ENCODE assay signal across 15 mouse cellular contexts in the genomic region with DNA sequence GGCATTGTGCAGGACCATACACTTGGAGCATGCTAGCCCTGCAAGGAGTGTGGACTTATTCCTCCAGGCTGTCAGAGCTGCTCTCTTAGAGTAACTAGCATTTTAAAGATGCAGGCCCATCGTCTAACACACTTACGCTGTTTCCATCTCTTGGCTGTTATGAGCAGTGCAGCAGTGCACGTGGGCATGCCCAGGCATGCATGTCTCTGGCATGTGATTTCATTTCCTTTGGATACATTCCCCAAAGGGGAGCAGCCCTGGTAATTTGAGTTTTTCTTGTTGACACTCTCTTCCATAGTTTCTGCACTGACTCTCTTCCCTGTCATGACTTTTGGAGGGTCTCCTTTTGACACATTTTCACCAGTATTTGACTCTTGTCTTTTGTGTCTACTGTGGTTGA. TPM values are rescaled to one million over a fixed set of nuclear protein-coding genes. Genes with fewer than 3 reads are reported as not detected.
DNase-seq lines count a peak whose midpoint lies in the region; ATAC-seq lines count a peak whose summit lies in the region.
"Had no signal": no experiment of that assay in that cellular context is flagged by ENCODE, and none has a peak within 500 bp of the region (broad histone marks: within the 10 kb centered on the region; RNA-seq: fewer than 3 reads in every experiment).

No protein-coding gene starts in this region.

- peak; percentile 44 for ATAC-seq in forebrain, embryonic 16.5 days
- ATAC-seq: CD4-positive, CD25-positive, alpha-beta regulatory T cell, adult 4 months had no signal

- DNase-seq in kidney, adult 18-20 months, result peak; percentile 7
- DNase-seq in kidney, postnatal 4 days, result no peak
- DNase-seq in 416B (ENCODE audit: low read depth) (peak; percentile 16), NIH3T3 (ENCODE audit: low read depth) (peak; percentile 17)
- DNase-seq in spleen, postnatal 10 days (ENCODE audit: low spot score in 2 of 2), result no peak
- DNase-seq in layer of hippocampus, adult 18-20 months (ENCODE audit: low spot score in 2 of 2), result no peak
- DNase-seq: adrenal gland, postnatal 10 days; cerebellum, postnatal 25 days; gastrocnemius, postnatal 14 days; right cerebral cortex, postnatal 14 days had no signal

- H3K4me3 ChIP-seq in forebrain, embryonic 16.5 days (replicated peaks; ENCODE audit: low read length), result no peak overlapping the region
- H3K4me3 ChIP-seq: heart, embryonic 15.5 days had no signal

- H3K36me3 ChIP-seq in forebrain, embryonic 16.5 days (ENCODE audit: control insufficient read depth, insufficient read depth), result no peaks in the 10 kb centered on the region
- H3K36me3 ChIP-seq: heart, embryonic 15.5 days had no signal

- no peak overlapping the region for H3K9ac ChIP-seq in forebrain, embryonic 16.5 days (replicated peaks; ENCODE audit: low read depth, low read length)
- H3K9ac ChIP-seq: heart, embryonic 15.5 days; hindbrain, embryonic 14.5 days; liver, embryonic 14.5 days had no signal

- H3K4me1 ChIP-seq in forebrain, embryonic 16.5 days (replicated peaks; ENCODE audit: control insufficient read depth, insufficient read depth, low read length), result peaks cover 22% of the 10 kb centered on the region

- peak overlapping the region; percentile 5; the same call in 1 of the 2 replicates for H3K27ac ChIP-seq in forebrain, embryonic 16.5 days (ENCODE audit: low read length)
- H3K27ac ChIP-seq: heart, embryonic 15.5 days; hindbrain, embryonic 14.5 days; liver, embryonic 14.5 days had no signal

- WGBS in forebrain, embryonic 16.5 days, result 56% methylated on average over 3 of the region's 3 CpGs

- H3K4me2 ChIP-seq in forebrain, embryonic 16.5 days (ENCODE audit: low read length), result no peak overlapping the region
- H3K4me2 ChIP-seq: heart, embryonic 15.5 days; hindbrain, embryonic 14.5 days had no signal

- no peaks in the 10 kb centered on the region for H3K9me3 ChIP-seq in forebrain, embryonic 16.5 days (ENCODE audit: control insufficient read depth, low read length)
- H3K9me3 ChIP-seq: heart, embryonic 15.5 days had no signal

- no peaks in the 10 kb centered on the region for H3K27me3 ChIP-seq in forebrain, embryonic 16.5 days (replicated peaks; ENCODE audit: control insufficient read depth, insufficient read depth, low read length)
- H3K27me3 ChIP-seq: heart, embryonic 15.5 days had no signal

RNA-seq across cellular contexts. Expression of gene Sh3bgrl2, which starts 20.8 kb away (rescaled TPM):
- polyA plus RNA-seq in forebrain, embryonic 16.5 days (2015; fragmentation: Nextera tagmentation; extraction: Ambion mirVana), result 19.4 and 21.5 TPM in 2 replicates
- 10 to 100 TPM; 28.9 to 33.1 TPM for total RNA-seq in layer of hippocampus, adult 18-20 months (2021)

Comparison
In these comparisons a context has a peak if more than half of its experiments do, and no peak if none do; other contexts are left out.
1. DNase-seq: peak in kidney, adult 18-20 months (single experiment), 416B (single experiment) and NIH3T3 (single experiment); none in kidney, postnatal 4 days (0 of 2), spleen, postnatal 10 days (0 of 2) and layer of hippocampus, adult 18-20 months (0 of 2).